Mouse (Mus musculus): ENCODE data around the gene Dppa2.
A peak's percentile ranks its signal among the peaks of the same experiment; 100 is the strongest.
"Not testable (repeated sequence)": the region's sequence is repeated elsewhere in the genome, so short reads cannot be mapped to it uniquely, and the experiment has no call there.

Gene Dppa2

GRCm38 (mm10) chr16:48303509-48303908, at the start of gene Dppa2:
TSS of gene Dppa2 (plus strand) at chr16:48303908.
- no peak for DNase-seq (ENCODE audit: low read depth, low spot score)

- no peak for DNase-seq (ENCODE audit: low read depth, low spot score)
Observed at GRCm38 (mm10) chr16:48254584-48254983, 49.1 kb upstream of the Dppa2 start.

GRCm38 (mm10) chr16:48259519-48259918, 44.2 kb upstream of the Dppa2 start:
- DNase-seq (ENCODE audit: low read depth, low spot score) = no peak

- no peak for DNase-seq (ENCODE audit: low read depth, low spot score)
Observed at GRCm38 (mm10) chr16:48262901-48263300, 40.8 kb upstream of the Dppa2 start.

GRCm38 (mm10) chr16:48265856-48266255, 37.9 kb upstream of the Dppa2 start:
- DNase-seq (ENCODE audit: low read depth, low spot score) = no peak

GRCm38 (mm10) chr16:48276940-48277339, 26.8 kb upstream of the Dppa2 start:
- DNase-seq (ENCODE audit: low read depth, low spot score) = no peak

GRCm38 (mm10) chr16:48280883-48281282, 22.8 kb upstream of the Dppa2 start:
- no peak for DNase-seq (ENCODE audit: low read depth, low spot score)

- DNase-seq (ENCODE audit: low read depth, low spot score) = no peak
Observed at GRCm38 (mm10) chr16:48282801-48283200, 20.9 kb upstream of the Dppa2 start.

- no peak for DNase-seq (ENCODE audit: low read depth, low spot score)
Observed at GRCm38 (mm10) chr16:48283517-48283916, 20.2 kb upstream of the Dppa2 start, which contains the start of gene Dppa4. TSS of gene Dppa4 (plus strand) at chr16:48283733.

- DNase-seq (ENCODE audit: low read depth, low spot score) = no peak
Observed at GRCm38 (mm10) chr16:48285517-48285916, 18.2 kb upstream of the Dppa2 start.

GRCm38 (mm10) chr16:48297384-48298136, 6.1 kb upstream of the Dppa2 start:
- no peak for DNase-seq (ENCODE audit: low read depth, low spot score)

GRCm38 (mm10) chr16:48299884-48300283, 3.8 kb upstream of the Dppa2 start:
- DNase-seq (ENCODE audit: low read depth, low spot score) = no peak

- no peak for DNase-seq (ENCODE audit: low read depth, low spot score)
Observed at GRCm38 (mm10) chr16:48303983-48304382, 275 bp downstream of the Dppa2 start.

GRCm38 (mm10) chr16:48308916-48309315, 5.2 kb downstream of the Dppa2 start:
- not testable (repeated sequence) for DNase-seq (ENCODE audit: low read depth, low spot score)

- no peak for DNase-seq (ENCODE audit: low read depth, low spot score)
Observed at GRCm38 (mm10) chr16:48309912-48310630, 6.4 kb downstream of the Dppa2 start.

GRCm38 (mm10) chr16:48315294-48315693, 11.6 kb downstream of the Dppa2 start:
- no peak for DNase-seq (ENCODE audit: low read depth, low spot score)

- DNase-seq (ENCODE audit: low read depth, low spot score) = no peak
Observed at GRCm38 (mm10) chr16:48320781-48321180, 17.1 kb downstream of the Dppa2 start.

- no peak for DNase-seq (ENCODE audit: low read depth, low spot score)
Observed at GRCm38 (mm10) chr16:48323133-48323532, 19.4 kb downstream of the Dppa2 start.

GRCm38 (mm10) chr16:48323602-48324345, 20.1 kb downstream of the Dppa2 start:
- no peak for DNase-seq (ENCODE audit: low read depth, low spot score)

GRCm38 (mm10) chr16:48326903-48327302, 23.2 kb downstream of the Dppa2 start:
- DNase-seq (ENCODE audit: low read depth, low spot score) = peak; percentile 8

GRCm38 (mm10) chr16:48328420-48328819, 24.7 kb downstream of the Dppa2 start:
- no peak for DNase-seq (ENCODE audit: low read depth, low spot score)

- DNase-seq (ENCODE audit: low read depth, low spot score) = no peak
Observed at GRCm38 (mm10) chr16:48331822-48332221, 28.1 kb downstream of the Dppa2 start.

All from embryo, embryonic 11.5 days (tissue).